Mouse (Mus musculus) spleen, adult 2 months (tissue): Measurements from ENCODE around the gene Tgm7. TPM values are rescaled to one million over a fixed set of nuclear protein-coding genes. Genes with fewer than 3 reads are reported as not detected.

ENCODE experiments used
- DNase-seq, 2 experiments: peaks; one replicate each; pipeline versions ENCODE4 v3.0.0 to v3.0.0-alpha.2; 2012 to 2021; ENCODE audit warnings: low spot score in 2 of 2, low read depth in 1 of 2
- H3K27ac ChIP-seq: fragments of 200-500 bp; 2 replicates; pipeline ENCODE4 v1.5.1; 2012; ENCODE audit warnings: low read length, inconsistent platforms; ENCODE audit not compliant: insufficient read depth
- H3K27me3 ChIP-seq: fragments of 200-500 bp; 2 replicates; pipeline ENCODE4 v1.6.1; 2012; ENCODE audit warnings: mild to moderate bottlenecking, moderate library complexity, low read length, inconsistent platforms; ENCODE audit not compliant: control insufficient read depth, insufficient read depth
- H3K36me3 ChIP-seq: fragments of 200-500 bp; 2 replicates; pipeline ENCODE4 v1.6.1; 2012; ENCODE audit warnings: mild to moderate bottlenecking, low read length, inconsistent platforms; ENCODE audit not compliant: control insufficient read depth, insufficient read depth
- H3K4me1 ChIP-seq: fragments of 200-500 bp; 2 replicates; pipeline ENCODE4 v1.6.1; 2011; ENCODE audit warnings: inconsistent platforms; ENCODE audit not compliant: control insufficient read depth, insufficient read depth, insufficient read length
- H3K4me3 ChIP-seq: fragments of 200-500 bp; 2 replicates; pipeline ENCODE4 v1.5.1; 2011; ENCODE audit warnings: mild to moderate bottlenecking, inconsistent platforms; ENCODE audit not compliant: insufficient read depth, insufficient read length; ENCODE audit errors: extremely low read depth
- CTCF ChIP-seq: fragments of 200-500 bp; IDR thresholded peaks from 2 replicates; pipeline ENCODE4 v1.5.1; 2011; ENCODE audit warnings: mild to moderate bottlenecking, inconsistent platforms; ENCODE audit not compliant: insufficient read depth, insufficient read length, insufficient replicate concordance; ENCODE audit errors: extremely low read depth
- POLR2A ChIP-seq: fragments of 200-500 bp; IDR thresholded peaks from 2 replicates; pipeline ENCODE4 v1.6.1; 2011; ENCODE audit warnings: low read depth, low read length, inconsistent platforms
- WGBS: fragments of 180-500 bp; shearing (Covaris S2); methylation state at CpG from one replicate; pipeline ENCODE4 v1.1.7; 2018; 5-methylcytosine and 5-hydroxymethylcytosine counted together
- polyA plus RNA-seq: library from polyadenylated mRNA; depleted of rRNA; stranded (reverse); fragments of >200 nt; gene quantifications from 2 replicates; pipeline ENCODE4 v1.2.3, GENCODE M21; 2012; rRNA removed

Tgm7 gene
- not detected in 2 replicates for polyA plus RNA-seq

DNA sequence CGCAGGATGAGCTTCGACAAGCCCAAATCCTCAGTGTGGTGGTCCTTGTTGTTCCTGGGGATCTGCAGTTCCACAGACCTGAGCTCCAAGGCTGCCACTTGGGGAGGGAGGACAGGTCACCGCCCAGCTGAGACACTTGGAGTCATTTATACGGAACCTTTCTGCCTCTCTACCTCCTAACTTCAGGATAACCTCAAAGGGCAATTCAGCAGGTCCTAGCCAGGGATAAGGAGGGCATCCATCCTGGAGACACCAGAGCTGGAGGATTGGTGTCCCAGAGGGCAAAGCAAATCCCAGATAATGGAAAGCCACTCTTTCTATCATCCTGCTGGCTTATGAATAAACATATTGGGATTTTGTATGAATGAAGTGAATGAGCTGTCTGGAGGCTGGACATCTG is at the start of gene Tgm7:
Gene Tgm7 (minus strand): TSS at position 101 of the 400 bp plus-strand sequence.
- Histone ChIP-seq H3K36me3 (no peaks in the 10 kb centered on the region), H3K4me3 (no peak within 1 kb of the TSS), H3K4me1 (no peaks in the 10 kb centered on the region), H3K27ac (no peak within 1 kb of the TSS), H3K27me3 (no peaks in the 10 kb centered on the region)
- WGBS, result 90% methylated on average over 4 of the region's 4 CpGs
- no peak for TF ChIP-seq POLR2A
- TF ChIP-seq CTCF, result no peak
- DNase-seq, result no peak

DNA sequence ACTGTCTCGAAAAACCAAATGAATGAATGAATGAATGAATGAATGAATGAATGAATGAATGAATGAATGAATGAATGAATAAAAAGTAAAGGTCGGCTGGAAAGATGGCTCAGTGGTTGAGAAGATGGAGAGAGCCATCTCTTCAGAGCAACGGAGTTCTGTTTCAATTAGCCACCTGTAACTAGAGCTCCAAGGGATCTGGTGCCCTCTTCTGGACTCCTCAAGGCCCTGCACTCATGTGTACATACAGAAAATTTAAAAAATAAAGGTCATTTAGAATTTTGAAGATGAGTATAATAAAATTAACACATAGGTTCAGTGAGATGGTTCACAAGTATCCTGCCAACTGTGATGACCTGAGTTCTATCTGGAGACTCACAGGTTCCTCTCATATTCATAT is 43.5 kb upstream of the Tgm7 start:
- Histone ChIP-seq H3K4me1 (no peaks in the 10 kb centered on the region), H3K36me3 (peaks cover 16% of the 10 kb centered on the region), H3K4me3 (no peak overlapping the region), H3K27me3 (no peaks in the 10 kb centered on the region), H3K27ac (no peak overlapping the region)
- TF ChIP-seq CTCF (no peak), POLR2A (no peak)
- DNase-seq, result no peak
- 89% methylated on average over 3 of the region's 3 CpGs for WGBS

DNA sequence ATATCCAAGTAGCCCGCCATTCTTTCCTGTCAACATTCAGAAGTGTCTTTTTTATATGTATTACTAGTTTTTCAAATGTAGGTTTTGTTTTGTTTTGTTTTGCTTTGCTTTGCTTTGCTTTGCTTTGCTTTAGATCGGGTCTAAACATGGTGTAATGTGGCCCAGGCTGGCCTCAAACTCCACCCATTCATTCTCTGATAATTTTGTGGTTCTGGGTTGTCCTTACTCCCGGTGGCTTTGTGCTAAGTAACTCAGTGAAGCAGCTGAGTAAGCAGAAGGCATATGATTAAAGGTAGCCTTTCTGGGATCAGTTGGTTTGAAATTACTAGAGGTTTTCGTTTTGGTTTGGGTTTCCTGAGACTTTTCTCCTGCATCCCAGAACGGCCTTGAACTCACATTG is 40.1 kb upstream of the Tgm7 start:
- DNase-seq, result no peak
- no peaks in the 10 kb centered on the region for H3K4me1 ChIP-seq
- no peaks in the 10 kb centered on the region for H3K27me3 ChIP-seq
- 83% methylated on average over 5 of the region's 5 CpGs for WGBS
- no peak for TF ChIP-seq CTCF
- no peak for TF ChIP-seq POLR2A
- H3K27ac ChIP-seq, result no peak overlapping the region
- no peak overlapping the region for H3K4me3 ChIP-seq
- peaks cover 26% of the 10 kb centered on the region for H3K36me3 ChIP-seq

DNA sequence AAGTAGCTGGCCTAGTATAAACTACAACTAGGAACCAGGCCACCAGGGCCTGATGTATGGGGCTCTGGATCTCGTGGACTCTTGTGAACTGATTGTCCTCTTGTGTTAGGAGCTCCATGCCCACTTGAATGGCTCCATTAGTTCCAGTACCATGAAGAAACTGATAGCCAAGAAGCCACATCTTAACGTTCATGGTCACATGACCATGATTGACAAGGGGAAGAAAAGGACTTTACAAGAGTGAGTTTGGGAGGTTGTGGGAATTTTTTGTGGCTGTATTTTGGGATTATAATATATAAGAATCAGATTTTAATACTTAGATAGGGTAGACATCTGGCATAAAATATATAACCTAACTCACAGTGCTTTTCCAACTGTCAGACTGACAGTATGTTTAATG is 32.8 kb upstream of the Tgm7 start:
- H3K36me3 ChIP-seq, result peaks cover 15% of the 10 kb centered on the region
- TF ChIP-seq POLR2A (no peak), CTCF (no peak)
- no peak for DNase-seq
- H3K4me3 ChIP-seq, result no peak overlapping the region
- peaks cover 7% of the 10 kb centered on the region; the same call in 1 of the 2 replicates for H3K4me1 ChIP-seq
- no peak overlapping the region for H3K27ac ChIP-seq
- no peaks in the 10 kb centered on the region for H3K27me3 ChIP-seq
- 80% methylated on average over 2 of the region's 2 CpGs for WGBS

DNA sequence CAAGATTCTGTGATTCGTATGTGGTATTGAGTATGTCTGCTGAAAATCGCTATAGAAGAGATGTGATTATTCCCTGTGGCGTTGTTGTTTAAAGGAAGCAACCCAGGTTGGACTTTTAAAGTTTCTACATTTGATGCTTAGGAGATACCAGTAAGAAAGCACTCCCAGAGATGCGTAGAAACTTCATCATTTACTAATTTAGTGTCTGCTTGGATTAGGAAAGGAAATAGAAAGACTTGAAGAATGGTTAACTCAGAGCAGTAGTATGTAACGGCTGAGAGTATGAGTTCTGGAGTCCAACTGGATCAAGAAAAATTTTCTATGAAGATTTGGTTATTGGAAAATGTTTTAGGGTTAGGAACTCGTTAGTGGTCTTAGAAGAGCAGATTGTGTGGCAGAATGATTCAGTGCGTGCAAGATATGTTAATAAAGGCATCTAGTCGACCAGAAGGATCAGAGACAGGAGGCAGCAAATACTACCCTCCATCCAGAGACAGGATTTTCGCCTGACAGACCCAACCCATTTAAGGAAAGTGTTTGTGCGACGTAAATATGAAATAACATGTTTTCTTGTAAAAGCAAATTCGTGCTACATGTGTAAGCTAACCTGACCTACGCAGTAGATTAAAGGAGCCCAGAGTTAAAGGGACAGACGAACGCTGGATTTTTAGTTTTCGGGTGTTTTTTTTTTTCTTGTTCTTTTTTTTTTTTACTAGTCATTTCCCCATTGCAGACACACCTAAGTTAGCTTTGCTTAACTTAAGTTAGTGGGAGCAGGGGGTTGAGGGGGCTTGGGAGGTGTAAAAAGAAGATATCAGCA is 31.8 kb upstream of the Tgm7 start:
- 68% methylated on average over 16 of the region's 16 CpGs for WGBS
- H3K27ac ChIP-seq, result no peak overlapping the region
- peaks cover 7% of the 10 kb centered on the region; the same call in 1 of the 2 replicates for H3K4me1 ChIP-seq
- no peaks in the 10 kb centered on the region for H3K27me3 ChIP-seq
- H3K4me3 ChIP-seq, result peak overlapping the region; percentile 100; the same call in 1 of the 2 replicates
- H3K36me3 ChIP-seq, result peaks cover 8% of the 10 kb centered on the region
- no peak for TF ChIP-seq POLR2A
- no peak for TF ChIP-seq CTCF
- no peak for DNase-seq

DNA sequence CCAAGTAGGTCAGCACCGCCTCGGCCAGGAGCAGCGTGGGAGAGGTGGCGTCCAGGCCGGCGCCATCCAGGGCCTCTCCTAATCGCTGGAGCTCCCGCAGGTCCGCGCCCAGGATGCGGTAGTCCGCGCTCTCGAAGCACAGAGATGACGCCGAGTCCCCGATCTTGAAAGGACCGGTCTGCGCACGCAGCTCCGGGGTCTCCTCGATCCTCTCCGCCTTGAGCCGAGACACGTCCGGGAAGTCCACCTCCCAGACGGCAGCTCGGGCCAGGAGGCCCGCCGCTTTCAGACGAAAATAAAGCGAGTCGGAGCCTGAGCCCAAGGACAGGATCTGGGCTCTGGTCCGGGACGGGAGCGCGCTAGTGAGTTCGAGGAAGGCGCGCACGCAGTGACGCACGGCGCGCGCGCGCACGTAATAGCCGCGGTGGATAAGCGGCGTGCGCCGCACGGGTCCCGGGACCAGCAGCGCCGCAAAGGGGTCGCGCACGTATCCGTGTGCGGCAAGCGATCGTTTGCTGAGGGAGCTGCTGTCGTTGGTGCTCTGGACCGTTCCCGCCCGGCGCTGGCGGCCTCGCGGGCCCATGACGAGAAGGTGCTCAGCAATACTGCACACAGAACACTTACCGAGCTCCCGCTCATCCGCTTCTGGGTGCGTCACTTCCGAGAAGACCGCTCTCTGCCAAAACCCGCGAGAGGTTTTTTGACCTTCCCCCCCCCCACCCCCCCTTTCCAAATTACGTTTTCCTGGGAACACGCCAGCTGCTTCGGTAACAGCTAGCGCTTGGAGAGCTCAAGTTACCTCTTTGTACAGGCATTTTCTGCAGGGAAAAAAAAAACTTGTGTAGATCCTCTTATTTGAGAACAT is 30.7 kb upstream of the Tgm7 start, which contains the start of the genes Adal and Lcmt2:
Gene Adal (plus strand): TSS at position 411 of the 865 bp plus-strand sequence.
Gene Lcmt2 (minus strand): TSS at position 636 of the 865 bp plus-strand sequence.
- TF ChIP-seq CTCF (no peak), POLR2A (peak; percentile 91)

More for the DNA sequence above, 30.7 kb upstream of the Tgm7 start, which contains the start of the genes Adal and Lcmt2:
- peak within 1 kb of the TSS; percentile 100 for H3K4me3 ChIP-seq
- peaks cover 7% of the 10 kb centered on the region; the same call in 1 of the 2 replicates for H3K4me1 ChIP-seq
- H3K36me3 ChIP-seq, result peaks cover 2% of the 10 kb centered on the region
- WGBS, result under 1% methylated on average over 87 of the region's 87 CpGs
- peak; percentile 79 to 82 for DNase-seq
- H3K27me3 ChIP-seq, result no peaks in the 10 kb centered on the region
- peak within 1 kb of the TSS; percentile 98 for H3K27ac ChIP-seq
